Mouse (Mus musculus) G1E (cell line): ENCODE data around the gene Arhgef33.

ENCODE experiments used
- CTCF ChIP-seq: IDR thresholded peaks from 2 replicates; pipeline ENCODE4 v1.5.1; 2012; ENCODE audit warnings: low read depth, low read length, inconsistent platforms, mixed read lengths
- GATA1 ChIP-seq: IDR thresholded peaks from 2 replicates; pipeline ENCODE4 v1.6.1; 2012; ENCODE audit warnings: borderline replicate concordance, low read length, inconsistent platforms, mixed read lengths
- TAL1 ChIP-seq: conservative IDR thresholded peaks from 2 replicates; pipeline ENCODE4 v1.6.1; 2012; ENCODE audit warnings: low read depth, low read length, inconsistent platforms, mixed read lengths

GRCm38 (mm10) chr17:80418572-80419210 is 111.5 kb downstream of the Arhgef33 start:
- no peak for TF ChIP-seq CTCF
- no peak for TF ChIP-seq TAL1
- TF ChIP-seq GATA1: no peak
